Mouse (Mus musculus): ENCODE data around the gene Magea8. TPM values are rescaled to one million over a fixed set of nuclear protein-coding genes. Genes with fewer than 3 reads are reported as not detected.
"Not testable (repeated sequence)": the region's sequence is repeated elsewhere in the genome, so short reads cannot be mapped to it uniquely, and the experiment has no call there.

Gene Magea8
- polyA plus RNA-seq (2014; fragmentation: Nextera tagmentation; extraction: Ambion mirVana), result not detected in 2 replicates

DNA sequence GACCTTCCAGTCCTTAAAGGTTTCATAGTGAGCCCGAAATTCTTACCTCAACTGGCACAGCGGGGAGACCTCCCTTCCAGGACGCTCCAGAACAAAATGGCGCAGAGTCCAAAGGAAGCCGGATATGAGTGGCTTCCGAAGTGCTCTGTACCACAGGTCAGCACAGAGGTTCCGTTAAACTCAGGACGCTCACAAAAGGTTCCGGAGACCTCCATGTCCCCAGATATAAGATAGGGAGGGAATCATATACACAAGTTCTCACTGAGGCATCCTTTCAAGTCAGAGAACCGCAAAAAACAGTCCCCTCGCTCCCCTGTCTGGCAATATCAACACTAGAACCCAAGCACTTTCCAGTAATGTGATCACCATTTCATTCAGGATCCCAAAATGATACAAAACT, at the start of gene Magea8:
Magea8 (minus strand) TSS at position 101 of the 400 bp plus-strand sequence.
- WGBS, result 84% methylated on average over 10 of the region's 11 CpGs
- H3K27ac ChIP-seq (replicated peaks in 1 of 2; ENCODE audit: control insufficient read depth in 1 of 2, insufficient read depth in 1 of 2, low read depth in 2 of 2, low read length in 2 of 2); H3K4me2 ChIP-seq (ENCODE audit: low read length); H3K27me3 ChIP-seq (ENCODE audit: control insufficient read depth, insufficient read depth, low read length); H3K4me3 ChIP-seq (ENCODE audit: control insufficient read depth in 1 of 2, insufficient read depth in 1 of 2, low read depth in 1 of 2, low read length in 2 of 2); H3K4me1 ChIP-seq (ENCODE audit: control insufficient read depth in 2 of 2, insufficient read depth in 2 of 2, low read length in 2 of 2); H3K9me3 ChIP-seq (ENCODE audit: control insufficient read depth, low read length); H3K36me3 ChIP-seq (ENCODE audit: control insufficient read depth, insufficient read depth, low read length); H3K9ac ChIP-seq (ENCODE audit: low read length); ATAC-seq (ENCODE audit: insufficient number of reproducible peaks, insufficient read depth, low FRiP score, low read depth): not testable (repeated sequence)

DNA sequence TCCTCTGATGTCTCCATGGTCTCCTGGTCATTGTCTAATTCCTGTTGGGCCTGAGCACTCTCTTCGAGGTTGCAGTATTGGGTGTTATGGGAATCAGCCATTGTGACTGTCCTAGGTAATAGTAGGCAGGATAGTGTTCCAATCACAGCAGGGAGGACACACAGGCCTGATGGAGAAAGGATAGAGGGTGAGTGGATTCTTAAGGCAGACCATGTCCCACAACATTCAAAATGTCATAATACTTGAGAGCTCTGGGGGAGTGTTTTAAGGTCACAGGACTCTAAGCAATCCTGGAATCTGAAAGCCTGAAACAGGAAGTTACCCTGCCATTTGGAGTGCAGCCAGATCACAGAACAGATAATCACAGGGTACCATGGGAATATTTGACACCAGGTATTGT, 46.2 kb downstream of the Magea8 start, which contains the start of gene Magea3:
Magea3 (minus strand) TSS at position 101 of the 400 bp plus-strand sequence.
- not testable (repeated sequence) for H3K27ac ChIP-seq (replicated peaks in 1 of 2; ENCODE audit: control insufficient read depth in 1 of 2, insufficient read depth in 1 of 2, low read depth in 2 of 2, low read length in 2 of 2); ATAC-seq (ENCODE audit: insufficient number of reproducible peaks, insufficient read depth, low FRiP score, low read depth); H3K4me2 ChIP-seq (ENCODE audit: low read length); H3K4me3 ChIP-seq (ENCODE audit: control insufficient read depth in 1 of 2, insufficient read depth in 1 of 2, low read depth in 1 of 2, low read length in 2 of 2); H3K4me1 ChIP-seq (ENCODE audit: control insufficient read depth in 2 of 2, insufficient read depth in 2 of 2, low read length in 2 of 2); H3K9ac ChIP-seq (ENCODE audit: low read length); H3K9me3 ChIP-seq (ENCODE audit: control insufficient read depth, low read length); H3K27me3 ChIP-seq (ENCODE audit: control insufficient read depth, insufficient read depth, low read length); H3K36me3 ChIP-seq (ENCODE audit: control insufficient read depth, insufficient read depth, low read length)
- WGBS, result 50% methylated on average over 1 of the region's 1 CpGs

DNA sequence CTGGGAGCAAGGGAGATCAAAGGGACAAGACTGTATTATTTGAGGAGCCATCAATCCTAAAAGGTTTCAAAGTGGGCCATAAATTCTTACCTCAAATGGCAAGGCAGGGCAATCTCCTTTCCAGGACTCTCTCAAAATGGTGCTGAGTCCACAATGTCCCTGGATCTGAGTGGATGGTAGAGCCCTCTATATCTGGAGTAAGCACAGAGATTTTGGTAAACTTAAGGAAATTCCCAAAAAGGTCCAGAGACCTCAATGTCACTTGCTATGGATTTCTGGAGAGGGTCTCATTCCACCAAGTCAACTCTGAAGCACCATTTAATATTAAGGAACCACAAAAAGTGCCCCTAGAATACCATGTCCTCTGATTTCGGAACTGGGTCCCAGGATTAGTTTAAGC, 59.8 kb downstream of the Magea8 start, which contains the start of gene Magea6:
Magea6 (minus strand) TSS at position 101 of the 400 bp plus-strand sequence.
- not testable (repeated sequence) for H3K9me3 ChIP-seq (ENCODE audit: control insufficient read depth, low read length); H3K27ac ChIP-seq (replicated peaks in 1 of 2; ENCODE audit: control insufficient read depth in 1 of 2, insufficient read depth in 1 of 2, low read depth in 2 of 2, low read length in 2 of 2); H3K4me1 ChIP-seq (ENCODE audit: control insufficient read depth in 2 of 2, insufficient read depth in 2 of 2, low read length in 2 of 2); H3K4me3 ChIP-seq (ENCODE audit: control insufficient read depth in 1 of 2, insufficient read depth in 1 of 2, low read depth in 1 of 2, low read length in 2 of 2); ATAC-seq (ENCODE audit: insufficient number of reproducible peaks, insufficient read depth, low FRiP score, low read depth); H3K27me3 ChIP-seq (ENCODE audit: control insufficient read depth, insufficient read depth, low read length); H3K4me2 ChIP-seq (ENCODE audit: low read length); H3K36me3 ChIP-seq (ENCODE audit: control insufficient read depth, insufficient read depth, low read length); H3K9ac ChIP-seq (ENCODE audit: low read length)
- WGBS, result 58% methylated on average over 1 of the region's 1 CpGs

Other genes starting within 250 kb of the Magea8 start
- gene Cldn34b1, start 105.6 kb downstream of the Magea8 start, polyA plus RNA-seq (2014; fragmentation: Nextera tagmentation; extraction: Ambion mirVana), result not detected in 2 replicates
- not detected in 2 replicates for gene Magea6, start 59.9 kb downstream of the Magea8 start, polyA plus RNA-seq (2014; fragmentation: Nextera tagmentation; extraction: Ambion mirVana)
- gene Magea3, start 46.3 kb downstream of the Magea8 start, polyA plus RNA-seq (2014; fragmentation: Nextera tagmentation; extraction: Ambion mirVana), result not detected in 2 replicates
- gene Magea5, start 67.3 kb upstream of the Magea8 start, polyA plus RNA-seq (2014; fragmentation: Nextera tagmentation; extraction: Ambion mirVana), result not detected in 2 replicates
- not detected in 2 replicates for gene Magea1, start 93.9 kb upstream of the Magea8 start, polyA plus RNA-seq (2014; fragmentation: Nextera tagmentation; extraction: Ambion mirVana)
- gene Magea2, start 97.8 kb upstream of the Magea8 start, polyA plus RNA-seq (2014; fragmentation: Nextera tagmentation; extraction: Ambion mirVana), result not detected in 2 replicates
- gene Cldn34b2, start 132.6 kb upstream of the Magea8 start, polyA plus RNA-seq (2014; fragmentation: Nextera tagmentation; extraction: Ambion mirVana), result not detected in 2 replicates
- 132 and 137 TPM in 2 replicates for gene Sat1, start 220.6 kb upstream of the Magea8 start, polyA plus RNA-seq (2014; fragmentation: Nextera tagmentation; extraction: Ambion mirVana)

Measured in heart, embryonic 14.5 days (tissue).